Mouse (Mus musculus): Measurements from ENCODE around the gene Thumpd2.

The Thumpd2 gene

DNA sequence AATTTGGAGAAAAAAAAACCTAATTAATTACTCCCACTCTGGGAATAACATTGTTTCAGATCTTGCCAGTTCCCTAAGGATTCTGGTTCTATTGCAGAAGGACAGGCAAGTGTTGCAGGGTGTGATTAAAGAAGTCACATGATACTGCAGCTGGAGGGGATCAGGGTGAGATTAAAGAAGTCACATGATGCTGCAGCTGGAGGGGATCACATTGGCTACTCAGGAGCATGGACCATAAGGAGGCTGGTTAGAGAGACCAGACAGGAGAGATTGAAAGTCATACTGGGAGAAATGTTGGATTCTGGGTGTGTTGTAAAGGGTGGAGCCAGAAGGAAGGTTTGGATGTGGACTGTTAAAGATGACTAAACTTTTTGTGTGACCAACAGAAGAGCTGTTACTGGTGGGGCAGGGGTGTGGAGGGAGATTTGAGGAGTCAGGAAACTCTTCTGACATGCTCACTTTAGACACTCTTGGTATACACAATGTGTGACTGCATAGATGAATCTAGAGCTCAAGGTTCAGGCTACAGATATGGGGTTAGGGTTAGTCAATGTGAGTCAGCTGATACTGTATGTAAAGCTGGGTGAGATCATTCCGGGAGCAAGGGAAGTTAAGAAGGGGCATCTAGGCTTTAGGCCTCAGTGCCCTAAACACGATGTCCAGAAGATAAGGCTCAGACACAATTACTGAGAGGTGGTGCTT lies 26.0 kb downstream of the Thumpd2 start:
- in situ Hi-C loops (cut with MboI; ENCODE audit: unreplicated experiment in 2 of 2), result no loop called here

DNA sequence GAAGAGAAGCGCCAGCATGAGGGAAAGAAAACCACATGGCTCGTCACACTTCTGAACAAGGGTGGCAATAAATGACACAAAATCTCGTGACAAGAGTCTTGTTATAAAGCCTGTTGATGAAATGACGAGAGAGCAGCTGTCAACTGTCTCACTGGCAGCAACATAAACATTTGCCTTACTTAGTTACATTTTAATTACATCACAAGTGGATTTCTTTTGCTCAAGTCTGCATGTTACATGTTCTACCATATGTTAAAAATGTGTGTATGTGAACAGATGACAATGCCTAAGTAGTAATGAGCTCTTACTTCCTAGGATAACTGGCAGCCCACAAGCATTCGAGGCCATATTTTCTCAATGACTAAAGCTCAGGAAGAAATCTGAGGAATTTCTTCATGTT lies 29.5 kb downstream of the Thumpd2 start:
- in situ Hi-C loops (cut with MboI; ENCODE audit: unreplicated experiment in 2 of 2), result no loop called here

- in situ Hi-C loops (cut with MboI; ENCODE audit: unreplicated experiment in 2 of 2), result no loop called here
These were observed 31.9 kb downstream of the Thumpd2 start for GRCm38 (mm10) chr17:81032957-81033356.

DNA sequence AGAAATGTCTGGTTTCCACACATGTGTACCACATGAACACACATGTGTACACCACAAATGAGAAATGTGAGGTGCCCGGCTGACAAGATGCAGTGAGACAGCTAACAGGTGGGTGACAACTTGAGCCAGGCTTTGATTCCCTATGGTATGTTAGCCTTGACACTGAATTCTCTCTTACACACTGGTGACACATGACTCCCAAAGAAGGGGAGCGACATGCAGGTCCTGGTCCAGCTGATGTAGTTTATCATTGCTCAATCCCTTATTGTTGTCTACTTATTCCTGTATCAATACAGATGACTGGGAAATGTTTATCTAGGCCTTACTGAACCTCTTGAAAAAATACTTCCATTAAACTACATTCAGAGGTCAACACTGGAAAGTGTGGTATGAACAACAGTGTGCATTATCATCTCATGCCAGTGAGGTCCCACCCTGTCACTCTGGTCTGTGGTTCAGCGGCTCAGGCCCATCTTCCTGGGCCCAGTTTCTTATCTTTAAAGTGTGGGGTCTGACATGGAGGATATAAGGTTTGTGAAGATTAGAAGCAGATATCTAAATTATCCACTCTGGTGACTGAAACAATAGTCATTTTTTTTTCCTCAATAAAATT lies 32.9 kb downstream of the Thumpd2 start:
- in situ Hi-C loops (cut with MboI; ENCODE audit: unreplicated experiment in 2 of 2), result no loop called here

DNA sequence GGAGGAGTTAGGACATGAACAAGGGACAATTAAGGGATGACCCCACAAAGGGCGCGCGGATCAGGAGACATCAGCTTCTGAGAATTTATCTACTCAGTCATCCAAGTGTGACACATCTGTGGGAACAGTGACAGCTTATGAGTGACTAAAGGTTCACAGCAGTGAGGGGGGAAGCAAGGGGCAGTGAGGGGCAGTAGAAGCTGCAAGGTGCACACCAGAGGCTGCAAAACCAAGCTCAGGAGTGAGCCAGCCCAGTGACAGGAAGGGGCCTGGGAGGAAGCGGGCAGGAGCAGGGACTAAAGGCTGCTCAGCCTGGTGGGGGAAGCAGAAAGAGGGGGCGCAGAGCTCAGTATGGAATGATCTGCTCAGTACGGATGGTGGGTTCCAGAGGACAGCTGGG lies 37.6 kb downstream of the Thumpd2 start:
- in situ Hi-C loops (cut with MboI; ENCODE audit: unreplicated experiment in 2 of 2), result no loop called here

DNA sequence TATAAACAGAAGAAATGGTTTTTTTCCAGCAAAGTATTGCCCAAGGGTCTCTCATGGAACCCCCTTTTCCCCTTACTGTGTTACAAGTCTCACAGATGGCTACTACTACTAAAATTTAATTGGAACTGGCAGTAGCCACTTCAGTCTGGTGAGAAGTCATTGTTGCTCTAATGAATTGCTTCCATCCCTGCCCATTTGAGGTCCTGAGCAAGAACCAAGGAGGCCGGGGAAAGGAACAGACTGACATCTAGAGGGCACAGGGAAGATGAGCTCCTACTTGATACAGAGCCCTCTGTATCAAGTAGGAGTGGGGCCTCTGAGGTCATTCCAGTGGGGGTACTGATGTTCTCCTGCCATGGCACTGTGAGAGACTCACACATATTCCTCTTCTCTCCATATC lies 47.8 kb downstream of the Thumpd2 start:
- in situ Hi-C loops (cut with MboI; ENCODE audit: unreplicated experiment in 2 of 2), result no loop called here

DNA sequence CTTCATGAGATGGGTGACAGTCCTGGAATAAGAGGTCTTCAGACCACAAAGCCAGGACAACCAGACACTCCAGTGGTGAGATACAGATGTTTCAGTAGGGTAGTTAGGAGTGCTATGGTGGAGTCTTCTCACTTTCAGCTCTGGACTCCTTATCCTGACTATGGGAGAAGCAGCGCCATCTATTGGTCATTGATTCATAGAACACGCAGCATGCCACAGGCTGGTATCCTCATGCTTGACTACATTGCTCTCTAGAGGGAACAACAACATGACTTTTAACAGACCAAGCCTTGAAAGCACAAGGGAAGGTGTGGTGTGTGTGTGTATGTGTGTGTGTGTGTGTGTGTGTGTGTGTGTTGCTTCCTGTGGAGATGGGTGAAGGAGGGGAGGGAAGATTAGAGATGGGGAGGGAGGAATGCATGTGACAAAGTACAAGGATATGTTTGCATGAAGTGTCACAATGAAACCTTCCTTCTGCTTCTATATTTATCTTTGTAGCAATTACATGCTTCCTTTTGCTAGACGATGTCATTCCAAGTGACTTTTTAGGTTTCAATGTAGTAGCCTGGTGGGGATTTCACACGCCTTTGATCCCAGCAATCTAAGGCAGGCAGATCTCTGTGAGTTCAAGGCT lies 49.0 kb downstream of the Thumpd2 start:
- in situ Hi-C loops (cut with MboI; ENCODE audit: unreplicated experiment in 2 of 2), result no loop called here

GRCm38 (mm10) chr17:81010844-81011685 lies 53.8 kb downstream of the Thumpd2 start:
- in situ Hi-C loops (cut with MboI; ENCODE audit: unreplicated experiment in 2 of 2), result no loop called here

GRCm38 (mm10) chr17:81010199-81010598 lies 54.7 kb downstream of the Thumpd2 start:
- in situ Hi-C loops (cut with MboI; ENCODE audit: unreplicated experiment in 2 of 2), result no loop called here

DNA sequence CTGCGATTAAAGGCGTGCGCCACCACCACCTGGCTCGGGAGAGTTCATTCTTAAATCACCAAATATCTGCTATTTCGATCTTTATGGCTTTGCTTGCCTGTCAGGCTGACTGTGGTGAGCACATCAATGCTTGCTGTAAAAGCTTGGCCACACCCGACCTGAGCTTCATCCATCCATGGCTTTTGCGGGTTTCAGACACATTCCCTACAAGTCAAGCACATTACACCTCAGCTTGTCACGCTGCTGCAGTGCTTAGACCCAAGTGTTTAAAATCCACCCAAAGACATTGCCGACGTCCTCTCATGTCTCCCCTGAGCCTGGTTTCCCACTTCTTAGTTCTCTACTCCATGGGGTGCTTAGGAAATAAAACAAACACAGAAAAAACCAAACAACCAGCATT lies 55.8 kb downstream of the Thumpd2 start:
- in situ Hi-C loops (cut with MboI; ENCODE audit: unreplicated experiment in 2 of 2), result no loop called here

- in situ Hi-C loops (cut with MboI; ENCODE audit: unreplicated experiment in 2 of 2), result no loop called here
These were observed 59.6 kb downstream of the Thumpd2 start for GRCm38 (mm10) chr17:81005292-81005691.

DNA sequence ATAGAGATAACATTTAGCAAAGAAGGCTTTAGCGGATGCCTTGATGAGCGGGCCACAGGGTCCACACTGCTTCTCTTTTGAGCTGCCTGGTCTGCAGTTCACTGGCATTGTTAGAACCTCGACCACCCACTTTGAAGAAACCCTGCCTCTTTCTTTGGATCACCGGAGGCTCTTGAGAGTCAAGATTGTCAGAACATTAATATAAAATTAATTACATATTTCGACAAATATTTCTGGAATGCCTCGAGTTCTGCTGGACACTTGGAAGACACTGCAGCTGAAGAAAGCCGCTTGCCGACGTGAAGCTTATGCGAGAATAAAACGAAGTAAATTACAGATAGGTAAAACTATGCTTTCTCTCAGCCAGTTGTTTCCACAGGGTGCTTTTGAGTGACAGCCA lies 60.4 kb downstream of the Thumpd2 start:
- in situ Hi-C loops (cut with MboI; ENCODE audit: unreplicated experiment in 2 of 2), result no loop called here

GRCm38 (mm10) chr17:81002130-81002529 lies 62.8 kb downstream of the Thumpd2 start:
- in situ Hi-C loops (cut with MboI; ENCODE audit: unreplicated experiment in 2 of 2), result no loop called here

GRCm38 (mm10) chr17:81001647-81002046 lies 63.2 kb downstream of the Thumpd2 start:
- in situ Hi-C loops (cut with MboI; ENCODE audit: unreplicated experiment in 2 of 2), result no loop called here

DNA sequence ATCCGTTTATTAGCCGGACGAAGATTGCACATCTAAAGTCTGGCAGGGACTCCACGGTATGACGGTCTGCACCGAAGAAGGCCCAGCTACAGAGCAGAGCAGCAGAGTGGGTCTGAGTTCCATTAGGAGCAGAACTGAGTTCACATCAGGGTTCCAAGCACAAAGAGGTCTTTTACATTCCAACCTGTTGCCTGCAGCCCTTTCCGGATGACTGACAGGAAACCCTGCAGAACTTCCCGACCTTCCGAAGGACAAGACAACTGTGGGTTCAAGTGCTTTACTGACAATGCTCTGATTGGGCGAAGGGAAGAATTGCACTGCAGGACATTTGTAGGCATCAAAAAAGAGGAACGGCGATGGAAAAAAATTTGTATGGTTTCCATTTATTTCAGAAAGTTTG lies 63.9 kb downstream of the Thumpd2 start:
- in situ Hi-C loops (cut with MboI; ENCODE audit: unreplicated experiment in 2 of 2), result no loop called here

- in situ Hi-C loops (cut with MboI; ENCODE audit: unreplicated experiment in 2 of 2), result no loop called here
These were observed 65.9 kb downstream of the Thumpd2 start for GRCm38 (mm10) chr17:80998958-80999357.

GRCm38 (mm10) chr17:80997226-80997625 lies 67.7 kb downstream of the Thumpd2 start:
- in situ Hi-C loops (cut with MboI; ENCODE audit: unreplicated experiment in 2 of 2), result no loop called here

DNA sequence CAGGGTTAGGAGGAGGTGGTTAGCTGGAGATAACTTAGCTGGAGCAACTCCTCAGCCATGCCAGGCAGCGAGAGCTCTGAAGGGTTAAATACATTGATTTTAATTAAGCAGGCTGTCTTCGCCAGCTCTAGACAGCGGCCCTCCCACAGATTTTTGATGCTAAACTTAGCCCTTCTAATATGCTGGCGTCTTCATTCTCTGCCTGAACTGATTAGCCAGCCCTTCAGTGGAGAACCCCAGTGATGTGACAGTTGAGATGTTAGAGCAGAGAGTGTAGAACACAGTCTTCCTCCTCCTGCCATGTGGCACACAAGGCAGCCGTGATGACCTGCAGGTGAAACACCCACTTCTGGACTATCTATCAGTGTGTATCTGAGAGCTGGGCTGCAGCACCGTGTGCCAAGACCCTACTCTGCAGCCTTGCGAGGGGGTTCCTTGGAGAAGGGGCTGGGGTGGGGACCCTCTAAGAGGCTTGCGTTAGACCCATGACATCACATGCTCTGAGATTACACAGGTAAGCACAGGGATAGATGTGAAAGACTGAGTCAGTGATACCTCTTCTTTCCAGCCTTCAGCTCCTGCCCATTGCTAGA lies 73.3 kb downstream of the Thumpd2 start:
- in situ Hi-C loops (cut with MboI; ENCODE audit: unreplicated experiment in 2 of 2), result no loop called here

- in situ Hi-C loops (cut with MboI; ENCODE audit: unreplicated experiment in 2 of 2), result no loop called here
These were observed 81.9 kb downstream of the Thumpd2 start for GRCm38 (mm10) chr17:80982976-80983375.

DNA sequence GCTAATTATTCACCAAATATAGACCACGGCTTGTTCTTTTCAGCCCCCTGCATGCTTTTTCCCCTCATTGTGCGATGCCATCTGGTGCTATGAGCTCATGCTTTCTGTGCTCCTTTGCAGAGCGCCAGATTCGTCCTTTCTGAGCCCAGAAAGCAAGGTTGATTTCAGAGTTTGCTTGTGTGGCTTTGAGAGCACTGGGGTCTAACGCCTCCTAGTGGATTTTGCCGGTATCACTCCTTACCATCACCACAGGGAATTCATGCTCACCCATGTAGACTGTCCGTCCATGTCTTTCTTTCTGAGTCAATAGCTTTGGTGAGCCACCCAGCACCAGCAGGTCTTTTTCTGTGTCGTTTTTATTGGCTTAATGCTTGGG lies 82.5 kb downstream of the Thumpd2 start:
- in situ Hi-C loops (cut with MboI; ENCODE audit: unreplicated experiment in 2 of 2), result no loop called here

All from v-Abl transformed pro-B cells (cell line).